Mouse (Mus musculus) heart, postnatal 0 days (tissue): ENCODE measurements around the gene Plcl2.

Source experiments
- CTCF ChIP-seq: IDR thresholded peaks from 2 replicates; pipeline ENCODE4 v1.5.1; 2016; ENCODE audit warnings: antibody characterized with exemption, control low read depth, low read depth
- EP300 ChIP-seq: IDR thresholded peaks from 2 replicates; pipeline ENCODE4 v1.6.1; 2016; ENCODE audit warnings: antibody characterized with exemption, low read depth

DNA sequence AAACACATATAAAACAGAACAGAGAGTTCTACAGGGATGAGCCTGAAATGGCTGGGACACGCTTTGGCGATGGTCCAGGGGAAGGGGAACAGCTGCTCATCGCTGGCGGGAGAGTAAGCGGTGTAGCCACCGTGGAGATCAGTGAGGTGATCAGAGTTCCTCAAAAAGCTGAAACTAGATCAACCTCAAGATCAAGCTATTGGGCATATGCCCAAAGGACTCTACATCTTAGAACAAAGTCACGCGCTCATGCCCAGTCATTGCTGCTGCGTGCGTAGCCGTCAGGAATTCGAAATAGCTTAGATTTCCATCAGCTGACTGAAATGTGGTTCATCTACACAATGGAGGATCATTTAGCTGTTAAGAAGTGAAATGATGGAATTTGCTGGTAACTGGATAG lies 65.0 kb downstream of the Plcl2 start:
- TF ChIP-seq EP300 (no peak), CTCF (no peak)
